Mouse (Mus musculus) spleen, embryonic (tissue): ENCODE data around the gene Cbarp.

Source experiments
- CTCF ChIA-PET: fragments of 350-600 bp; sonication (Branson Sonifier 250); formaldehyde crosslinking; loops from one replicate; lab custom pipeline; 2022; lab: Charles Lee

The Cbarp gene

GRCm38 (mm10) chr10:80158307-80158986, 17.8 kb upstream of the Cbarp start:
- CTCF ChIA-PET = interaction anchor here (0.5 to 1.3 kb wide), 6 partner anchors 8 to 1948 kb away, joined by 3 to 5 read pairs (median 5); partner anchors contain the start of gene Cbarp

- CTCF ChIA-PET = interaction anchor here (0.7 to 1.3 kb wide), 3 partner anchors 9 to 82 kb away, joined by 5 read pairs; partner anchors contain the start of gene Cbarp
Measured at GRCm38 (mm10) chr10:80157141-80157929, 16.7 kb upstream of the Cbarp start.

- CTCF ChIA-PET = no interaction called here
Measured at GRCm38 (mm10) chr10:80156752-80157053, 16.1 kb upstream of the Cbarp start.

GRCm38 (mm10) chr10:80156002-80156751, 15.5 kb upstream of the Cbarp start:
- CTCF ChIA-PET = interaction anchor here (0.6 kb wide), 1 partner anchor 16 kb away, joined by 5 read pairs; the partner anchor contains the start of gene Cbarp

- CTCF ChIA-PET = no interaction called here
Measured at GRCm38 (mm10) chr10:80155277-80155676, 14.6 kb upstream of the Cbarp start.

GRCm38 (mm10) chr10:80154384-80154783, 13.7 kb upstream of the Cbarp start:
- CTCF ChIA-PET = interaction anchor here (1.1 kb wide), 1 partner anchor 9 kb away, joined by 3 read pairs; no protein-coding TSS in a partner anchor

GRCm38 (mm10) chr10:80153713-80154112, 13.1 kb upstream of the Cbarp start:
- CTCF ChIA-PET = interaction anchor here (1.1 kb wide), 1 partner anchor 9 kb away, joined by 3 read pairs; no protein-coding TSS in a partner anchor

- CTCF ChIA-PET = interaction anchor here (0.6 to 0.8 kb wide), 2 partner anchors 12 to 224 kb away, joined by 3 read pairs; no protein-coding TSS in a partner anchor
Measured at GRCm38 (mm10) chr10:80152873-80153260, 12.2 kb upstream of the Cbarp start.

- CTCF ChIA-PET = interaction anchor here (0.6 to 0.8 kb wide), 2 partner anchors 11 to 224 kb away, joined by 3 read pairs; no protein-coding TSS in a partner anchor
Measured at GRCm38 (mm10) chr10:80152071-80152872, 11.6 kb upstream of the Cbarp start.

GRCm38 (mm10) chr10:80151211-80152034, 10.8 kb upstream of the Cbarp start:
- CTCF ChIA-PET = interaction anchor here (0.6 to 1.0 kb wide), 2 partner anchors 10 to 537 kb away, joined by 3 to 5 read pairs; no protein-coding TSS in a partner anchor

- CTCF ChIA-PET = interaction anchor here (1.0 kb wide), 1 partner anchor 11 kb away, joined by 5 read pairs; no protein-coding TSS in a partner anchor
Measured at GRCm38 (mm10) chr10:80150226-80151210, 9.9 kb upstream of the Cbarp start.

GRCm38 (mm10) chr10:80149291-80150225, 8.9 kb upstream of the Cbarp start:
- CTCF ChIA-PET = interaction anchor here (0.6 kb wide), 1 partner anchor 25 kb away, joined by 3 read pairs; no protein-coding TSS in a partner anchor

GRCm38 (mm10) chr10:80148610-80149290, 8.1 kb upstream of the Cbarp start:
- CTCF ChIA-PET = interaction anchor here (0.6 kb wide), 2 partner anchors 19 to 26 kb away, joined by 3 to 6 read pairs; no protein-coding TSS in a partner anchor

- CTCF ChIA-PET = interaction anchor here (0.6 to 3.1 kb wide), 3 partner anchors 17 to 20 kb away, joined by 3 to 23 read pairs (median 6); no protein-coding TSS in a partner anchor
Measured at GRCm38 (mm10) chr10:80147719-80148601, 7.3 kb upstream of the Cbarp start, which contains the start of gene Midn. TSS of gene Midn (plus strand) at chr10:80148272.

GRCm38 (mm10) chr10:80147146-80147718, 6.6 kb upstream of the Cbarp start:
- CTCF ChIA-PET = interaction anchor here (0.7 to 3.1 kb wide), 2 partner anchors 17 to 20 kb away, joined by 3 to 23 read pairs; no protein-coding TSS in a partner anchor
